Mouse (Mus musculus): Measurements from ENCODE around the gene Scimp. TPM values are rescaled to one million over a fixed set of nuclear protein-coding genes. Genes with fewer than 3 reads are reported as not detected.
"Not testable (repeated sequence)": the region's sequence is repeated elsewhere in the genome, so short reads cannot be mapped to it uniquely, and the experiment has no call there.

The Scimp gene
- total RNA-seq, 1 experiment: not detected

- in situ Hi-C loops (cut with MboI; ENCODE audit: low sequenced_read_pairs in 2 of 2, unreplicated experiment in 2 of 2): no loop called here
Measured at GRCm38 (mm10) chr11:70790426-70790825, 22.0 kb downstream of the Scimp start.

GRCm38 (mm10) chr11:70788972-70789655 is 23.3 kb downstream of the Scimp start:
- H3K4me1 ChIP-seq (ENCODE audit: control insufficient read depth in 2 of 2, insufficient read depth in 2 of 2, low read length in 2 of 2, poor library complexity in 1 of 2): no peaks in the 10 kb centered on the region; a peak in 1 of 4 replicates
- in situ Hi-C loops (cut with MboI; ENCODE audit: low sequenced_read_pairs in 2 of 2, unreplicated experiment in 2 of 2): no loop called here
- no peak overlapping the region for H3K4me3 ChIP-seq (ENCODE audit: insufficient read depth in 1 of 2, low read depth in 1 of 2, low read length in 2 of 2, poor library complexity in 1 of 2, severe bottlenecking in 1 of 2)
- DNase-seq (ENCODE audit: low read depth, low spot score): no peak
- H3K27ac ChIP-seq (ENCODE audit: insufficient read depth, low read depth, low read length, poor library complexity, severe bottlenecking): no peak overlapping the region
- H3K9me3 ChIP-seq (ENCODE audit: control insufficient read depth, insufficient read depth, low read depth, low read length): no peaks in the 10 kb centered on the region
- no peak for TF ChIP-seq HCFC1 (IDR thresholded peaks at IDR 0.05; ENCODE audit: borderline replicate concordance, insufficient read depth, low read length)
- H3K36me3 ChIP-seq (ENCODE audit: control insufficient read depth, insufficient read depth, low read length, poor library complexity, severe bottlenecking): no peaks in the 10 kb centered on the region
- no peak overlapping the region for H3K9ac ChIP-seq (ENCODE audit: insufficient read depth, low read depth, low read length, poor library complexity, severe bottlenecking)

More at GRCm38 (mm10) chr11:70790426-70790825, 22.0 kb downstream of the Scimp start:
- Histone ChIP-seq H3K27ac (ENCODE audit: insufficient read depth, low read depth, low read length, poor library complexity, severe bottlenecking) (no peak overlapping the region), H3K9me3 (ENCODE audit: control insufficient read depth, insufficient read depth, low read depth, low read length) (no peaks in the 10 kb centered on the region), H3K9ac (ENCODE audit: insufficient read depth, low read depth, low read length, poor library complexity, severe bottlenecking) (no peak overlapping the region), H3K4me3 (ENCODE audit: insufficient read depth in 1 of 2, low read depth in 1 of 2, low read length in 2 of 2, poor library complexity in 1 of 2, severe bottlenecking in 1 of 2) (no peak overlapping the region), H3K36me3 (ENCODE audit: control insufficient read depth, insufficient read depth, low read length, poor library complexity, severe bottlenecking) (no peaks in the 10 kb centered on the region), H3K4me1 (ENCODE audit: control insufficient read depth in 2 of 2, insufficient read depth in 2 of 2, low read length in 2 of 2, poor library complexity in 1 of 2) (no peaks in the 10 kb centered on the region; a peak in 1 of 4 replicates)
- TF ChIP-seq CHD2 (IDR thresholded peaks at IDR 0.05; ENCODE audit: low read depth, low read length): no peak
- no peak for TF ChIP-seq ZC3H11A (IDR thresholded peaks at IDR 0.05; ENCODE audit: borderline replicate concordance, low read depth, low read length)
- TF ChIP-seq HCFC1 (IDR thresholded peaks at IDR 0.05; ENCODE audit: borderline replicate concordance, insufficient read depth, low read length): no peak
- no peak for TF ChIP-seq MAFK (IDR thresholded peaks at IDR 0.05; ENCODE audit: insufficient read depth, low read depth, low read length)
- TF ChIP-seq ZNF384 (IDR thresholded peaks at IDR 0.05; ENCODE audit: low read depth, low read length): no peak
- no peak for DNase-seq (ENCODE audit: low read depth, low spot score)

DNA sequence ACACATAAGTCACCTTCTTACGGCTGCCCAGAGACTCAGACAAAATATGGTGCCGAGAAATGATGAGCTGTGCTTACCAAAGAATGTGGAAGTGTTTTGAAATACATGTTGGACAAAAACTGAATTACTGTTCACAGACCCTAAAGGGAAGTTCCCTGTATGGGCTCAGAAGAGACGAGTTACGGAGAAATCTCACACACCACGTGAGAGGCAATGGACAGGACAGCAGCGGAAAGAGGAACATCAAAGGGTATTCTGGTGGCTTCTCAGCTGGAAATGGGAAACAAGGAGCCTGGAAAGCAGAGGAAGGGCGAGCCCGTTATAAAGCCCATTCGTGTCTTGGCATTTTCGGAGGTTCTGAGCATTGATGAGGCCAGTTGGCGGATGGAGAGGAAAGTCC is 25.3 kb downstream of the Scimp start:
- no peak overlapping the region for H3K27ac ChIP-seq (ENCODE audit: insufficient read depth, low read depth, low read length, poor library complexity, severe bottlenecking)
- no peaks in the 10 kb centered on the region for H3K36me3 ChIP-seq (ENCODE audit: control insufficient read depth, insufficient read depth, low read length, poor library complexity, severe bottlenecking)
- H3K9ac ChIP-seq (ENCODE audit: insufficient read depth, low read depth, low read length, poor library complexity, severe bottlenecking): no peak overlapping the region
- TF ChIP-seq MAFK (IDR thresholded peaks at IDR 0.05; ENCODE audit: insufficient read depth, low read depth, low read length) (no peak), ZNF384 (IDR thresholded peaks at IDR 0.05; ENCODE audit: low read depth, low read length) (no peak), HCFC1 (IDR thresholded peaks at IDR 0.05; ENCODE audit: borderline replicate concordance, insufficient read depth, low read length) (no peak), CHD2 (IDR thresholded peaks at IDR 0.05; ENCODE audit: low read depth, low read length) (no peak), ZC3H11A (IDR thresholded peaks at IDR 0.05; ENCODE audit: borderline replicate concordance, low read depth, low read length) (no peak)
- H3K4me3 ChIP-seq (ENCODE audit: insufficient read depth in 1 of 2, low read depth in 1 of 2, low read length in 2 of 2, poor library complexity in 1 of 2, severe bottlenecking in 1 of 2): no peak overlapping the region
- no peak for DNase-seq (ENCODE audit: low read depth, low spot score)
- no peaks in the 10 kb centered on the region for H3K9me3 ChIP-seq (ENCODE audit: control insufficient read depth, insufficient read depth, low read depth, low read length)
- in situ Hi-C loops (cut with MboI; ENCODE audit: low sequenced_read_pairs in 2 of 2, unreplicated experiment in 2 of 2): no loop called here
- H3K4me1 ChIP-seq (ENCODE audit: control insufficient read depth in 2 of 2, insufficient read depth in 2 of 2, low read length in 2 of 2, poor library complexity in 1 of 2): no peaks in the 10 kb centered on the region; a peak in 1 of 4 replicates

- no peak for TF ChIP-seq MAFK (IDR thresholded peaks at IDR 0.05; ENCODE audit: insufficient read depth, low read depth, low read length)
- no peak for TF ChIP-seq CHD2 (IDR thresholded peaks at IDR 0.05; ENCODE audit: low read depth, low read length)
- TF ChIP-seq ZC3H11A (IDR thresholded peaks at IDR 0.05; ENCODE audit: borderline replicate concordance, low read depth, low read length): no peak
- no peak for TF ChIP-seq ZNF384 (IDR thresholded peaks at IDR 0.05; ENCODE audit: low read depth, low read length)
- no peak for TF ChIP-seq HCFC1 (IDR thresholded peaks at IDR 0.05; ENCODE audit: borderline replicate concordance, insufficient read depth, low read length)
- in situ Hi-C loops (cut with MboI; ENCODE audit: low sequenced_read_pairs in 2 of 2, unreplicated experiment in 2 of 2): no loop called here
- H3K9me3 ChIP-seq (ENCODE audit: control insufficient read depth, insufficient read depth, low read depth, low read length): no peaks in the 10 kb centered on the region
- no peak for DNase-seq (ENCODE audit: low read depth, low spot score)
- H3K9ac ChIP-seq (ENCODE audit: insufficient read depth, low read depth, low read length, poor library complexity, severe bottlenecking): no peak overlapping the region
- H3K4me1 ChIP-seq (ENCODE audit: control insufficient read depth in 2 of 2, insufficient read depth in 2 of 2, low read length in 2 of 2, poor library complexity in 1 of 2): no peaks in the 10 kb centered on the region; a peak in 1 of 4 replicates
- H3K27ac ChIP-seq (ENCODE audit: insufficient read depth, low read depth, low read length, poor library complexity, severe bottlenecking): no peak overlapping the region
- no peak overlapping the region for H3K4me3 ChIP-seq (ENCODE audit: insufficient read depth in 1 of 2, low read depth in 1 of 2, low read length in 2 of 2, poor library complexity in 1 of 2, severe bottlenecking in 1 of 2)
- no peaks in the 10 kb centered on the region for H3K36me3 ChIP-seq (ENCODE audit: control insufficient read depth, insufficient read depth, low read length, poor library complexity, severe bottlenecking)
Measured at GRCm38 (mm10) chr11:70785908-70786307, 26.5 kb downstream of the Scimp start.

GRCm38 (mm10) chr11:70778058-70778457 is 34.3 kb downstream of the Scimp start:
- in situ Hi-C loops (cut with MboI; ENCODE audit: low sequenced_read_pairs in 2 of 2, unreplicated experiment in 2 of 2); H3K9me3 ChIP-seq (ENCODE audit: control insufficient read depth, insufficient read depth, low read depth, low read length); DNase-seq (ENCODE audit: low read depth, low spot score); H3K4me1 ChIP-seq (ENCODE audit: control insufficient read depth in 2 of 2, insufficient read depth in 2 of 2, low read length in 2 of 2, poor library complexity in 1 of 2); H3K36me3 ChIP-seq (ENCODE audit: control insufficient read depth, insufficient read depth, low read length, poor library complexity, severe bottlenecking); H3K9ac ChIP-seq (ENCODE audit: insufficient read depth, low read depth, low read length, poor library complexity, severe bottlenecking); H3K27ac ChIP-seq (ENCODE audit: insufficient read depth, low read depth, low read length, poor library complexity, severe bottlenecking); H3K4me3 ChIP-seq (ENCODE audit: insufficient read depth in 1 of 2, low read depth in 1 of 2, low read length in 2 of 2, poor library complexity in 1 of 2, severe bottlenecking in 1 of 2): not testable (repeated sequence)
- 0 out of 2 replicates have a peak, but pooled peaks have one; percentile 26 for TF ChIP-seq ZNF384 (IDR thresholded peaks at IDR 0.05; ENCODE audit: low read depth, low read length)
